Mouse (Mus musculus) embryonic facial prominence, embryonic 10.5 days (tissue): ENCODE measurements around the gene Riok1. TPM values are rescaled to one million over a fixed set of nuclear protein-coding genes. Genes with fewer than 3 reads are reported as not detected.

Experiments
- DNase-seq: peaks from one replicate; pipeline ENCODE4 v3.0.0-alpha.2; 2017; ENCODE audit warnings: low spot score
- H3K27ac ChIP-seq: fragments of 300-500 bp; sonication (generic); replicated peaks from 2 replicates; pipeline ENCODE4 v1.5.1; 2016; ENCODE audit warnings: mild to moderate bottlenecking
- H3K27me3 ChIP-seq: fragments of 300-500 bp; sonication (generic); replicated peaks from 2 replicates; pipeline ENCODE4 v1.6.1; 2016; ENCODE audit warnings: low read depth, mild to moderate bottlenecking; ENCODE audit not compliant: poor library complexity, severe bottlenecking
- H3K36me3 ChIP-seq: fragments of 300-500 bp; sonication (generic); replicated peaks from 2 replicates; pipeline ENCODE4 v1.6.1; 2016; ENCODE audit warnings: mild to moderate bottlenecking, moderate library complexity
- H3K4me1 ChIP-seq: fragments of 300-500 bp; sonication (generic); 2 replicates; pipeline ENCODE4 v1.6.1; 2016
- H3K4me3 ChIP-seq: fragments of 300-500 bp; sonication (generic); 2 replicates; pipeline ENCODE4 v1.5.1; 2016; ENCODE audit warnings: mild to moderate bottlenecking, moderate library complexity
- H3K9me3 ChIP-seq: fragments of 300-500 bp; sonication (generic); 2 replicates; pipeline ENCODE4 v1.6.1; 2016; ENCODE audit warnings: mild to moderate bottlenecking
- WGBS: fragments of 180-500 bp; shearing (Covaris S2); methylation state at CpG from one replicate; pipeline ENCODE4 v1.1.7; 2016; 5-methylcytosine and 5-hydroxymethylcytosine counted together
- polyA plus RNA-seq: library from polyadenylated mRNA; unstranded; fragments of >200 nt; fragmentation: Nextera tagmentation; extraction: Ambion mirVana; gene quantifications from 2 replicates; pipeline ENCODE4 v1.2.1, GENCODE M21; 2016

The Riok1 gene
- polyA plus RNA-seq, 1 experiment from 2014 or later: 61.8 TPM

DNA sequence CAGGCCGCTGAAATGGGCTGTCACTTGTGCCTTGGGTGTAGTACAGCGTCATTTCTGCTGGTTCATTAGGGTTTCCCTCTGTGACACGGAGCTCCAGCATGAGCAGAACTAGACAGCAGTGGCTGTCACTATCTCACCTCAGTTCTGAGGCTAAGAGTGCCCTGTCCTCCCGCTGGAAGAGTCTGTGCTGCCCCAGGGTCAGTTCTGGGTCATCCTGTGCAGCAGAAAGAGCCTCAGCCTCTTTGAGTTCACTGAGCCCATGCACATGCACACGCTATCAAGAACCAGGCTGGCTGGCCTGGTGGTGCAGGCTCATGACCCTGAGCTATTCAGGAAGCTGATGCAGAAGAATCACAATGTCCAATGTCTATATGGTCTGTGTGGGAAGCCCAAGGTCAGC, 37.6 kb downstream of the Riok1 start:
- Histone ChIP-seq H3K27ac (no peak overlapping the region), H3K4me3 (no peak overlapping the region), H3K9me3 (no peaks in the 10 kb centered on the region), H3K27me3 (no peaks in the 10 kb centered on the region), H3K4me1 (peaks cover 32% of the 10 kb centered on the region), H3K36me3 (no peaks in the 10 kb centered on the region)
- 55% methylated on average over 5 of the region's 5 CpGs for WGBS
- DNase-seq: no peak

DNA sequence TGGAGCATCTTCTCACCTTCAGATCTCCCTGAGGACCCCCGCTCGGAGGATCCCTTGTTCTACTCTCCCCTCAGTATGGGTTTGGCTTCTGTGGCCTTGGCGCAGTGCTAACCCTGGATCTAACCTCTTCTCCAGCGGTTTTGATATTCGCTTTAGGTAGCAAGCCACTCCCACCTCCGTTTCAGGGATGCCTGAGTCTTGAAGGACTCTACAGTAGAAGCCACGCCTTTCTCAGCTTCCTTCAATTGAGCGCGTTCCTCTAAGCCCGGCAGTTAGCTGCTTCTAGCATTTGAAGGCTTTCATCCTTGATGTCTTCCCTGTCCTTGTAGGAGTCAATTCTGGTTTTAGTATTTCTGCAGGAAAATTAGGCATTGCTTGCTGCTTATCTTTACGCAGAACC, 40.3 kb downstream of the Riok1 start:
- H3K4me1 ChIP-seq: peaks cover 39% of the 10 kb centered on the region
- WGBS: 23% methylated on average over 11 of the region's 11 CpGs
- no peaks in the 10 kb centered on the region for H3K36me3 ChIP-seq
- DNase-seq: no peak
- H3K4me3 ChIP-seq: no peak overlapping the region
- H3K27ac ChIP-seq: no peak overlapping the region
- no peaks in the 10 kb centered on the region for H3K9me3 ChIP-seq
- H3K27me3 ChIP-seq: no peaks in the 10 kb centered on the region

DNA sequence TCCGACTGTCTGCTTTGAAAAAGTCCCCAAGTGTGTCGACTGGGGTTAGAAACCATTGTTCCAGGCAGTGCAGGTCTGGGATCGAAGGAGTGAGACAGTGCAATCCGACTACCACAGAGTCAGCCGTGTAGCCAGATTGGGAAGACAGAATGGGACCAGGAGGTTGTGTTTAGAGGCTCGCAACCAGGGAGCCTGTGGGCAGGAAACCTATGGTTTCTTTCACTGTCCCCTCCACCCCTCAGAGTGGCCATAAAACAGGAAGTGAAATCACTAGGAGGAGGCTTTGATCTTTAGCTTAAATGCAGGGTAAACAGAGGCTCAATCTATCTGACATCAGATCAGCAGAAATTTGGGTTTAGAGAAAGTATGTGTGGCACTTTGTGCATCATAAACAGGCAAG, 42.0 kb downstream of the Riok1 start:
- H3K9me3 ChIP-seq: no peaks in the 10 kb centered on the region
- DNase-seq: no peak
- H3K4me1 ChIP-seq: peaks cover 48% of the 10 kb centered on the region
- H3K27me3 ChIP-seq: no peaks in the 10 kb centered on the region
- H3K4me3 ChIP-seq: no peak overlapping the region
- H3K27ac ChIP-seq: no peak overlapping the region
- H3K36me3 ChIP-seq: no peaks in the 10 kb centered on the region
- 41% methylated on average over 6 of the region's 6 CpGs for WGBS

DNA sequence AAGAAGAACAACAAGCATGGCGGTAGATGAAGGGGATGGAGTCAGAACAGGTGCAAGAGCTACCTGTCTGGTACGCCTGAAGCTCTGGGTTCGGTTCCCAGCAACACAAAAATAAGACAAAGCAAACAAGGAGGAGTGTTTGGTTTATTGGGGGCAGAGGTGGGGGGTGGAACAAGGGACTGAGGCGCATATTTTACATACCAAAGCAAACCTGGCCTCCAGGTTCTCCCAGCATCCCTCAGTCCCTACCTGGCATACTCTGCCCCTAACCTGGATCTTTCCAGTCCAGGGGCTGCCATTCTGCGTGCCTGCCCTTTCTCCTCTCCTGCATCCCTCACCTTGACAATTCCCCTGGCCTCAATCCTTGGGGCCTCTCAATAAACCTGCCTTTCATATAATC, 42.6 kb downstream of the Riok1 start:
- 72% methylated on average over 5 of the region's 5 CpGs for WGBS
- Histone ChIP-seq H3K27ac (no peak overlapping the region), H3K36me3 (no peaks in the 10 kb centered on the region)

GRCm38 (mm10) chr13:38080014-38080413, 43.2 kb downstream of the Riok1 start:
- no peaks in the 10 kb centered on the region for H3K27me3 ChIP-seq
- 46% methylated on average over 9 of the region's 9 CpGs for WGBS
- no peak for DNase-seq

More for the DNA sequence above, 42.6 kb downstream of the Riok1 start:
- no peak for DNase-seq
- H3K4me1 ChIP-seq: peaks cover 42% of the 10 kb centered on the region
- no peaks in the 10 kb centered on the region for H3K9me3 ChIP-seq
- no peak overlapping the region for H3K4me3 ChIP-seq
- H3K27me3 ChIP-seq: no peaks in the 10 kb centered on the region

GRCm38 (mm10) chr13:38080725-38081124, 43.9 kb downstream of the Riok1 start:
- Histone ChIP-seq H3K27me3 (no peaks in the 10 kb centered on the region), H3K4me1 (peaks cover 37% of the 10 kb centered on the region), H3K36me3 (no peaks in the 10 kb centered on the region), H3K4me3 (no peak overlapping the region), H3K27ac (no peak overlapping the region; the same call in 1 of the 2 replicates), H3K9me3 (no peaks in the 10 kb centered on the region)
- no peak for DNase-seq
- 83% methylated on average over 14 of the region's 14 CpGs for WGBS

More at GRCm38 (mm10) chr13:38080014-38080413, 43.2 kb downstream of the Riok1 start:
- Histone ChIP-seq H3K36me3 (no peaks in the 10 kb centered on the region), H3K4me3 (no peak overlapping the region), H3K4me1 (peaks cover 37% of the 10 kb centered on the region), H3K27ac (no peak overlapping the region), H3K9me3 (no peaks in the 10 kb centered on the region)

DNA sequence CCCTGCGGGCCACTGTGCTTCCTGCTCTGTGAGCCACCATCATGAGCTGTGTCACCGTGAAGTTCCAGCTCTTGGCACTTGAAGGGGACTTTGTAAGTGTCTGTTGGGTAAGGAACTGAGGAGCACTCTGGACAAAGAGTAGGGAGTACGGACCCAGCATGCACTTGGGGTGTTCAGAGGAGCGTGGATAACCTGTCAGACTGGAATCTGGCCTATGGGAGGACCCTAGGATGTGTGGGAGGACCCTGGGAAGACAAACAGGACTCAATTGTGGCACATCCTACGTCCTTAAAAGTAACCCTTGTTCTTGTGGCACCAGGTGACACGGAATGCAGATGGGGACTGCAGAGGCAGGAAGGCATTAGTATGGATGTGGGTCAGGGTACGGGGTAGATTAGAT, 44.4 kb downstream of the Riok1 start:
- no peak for DNase-seq
- WGBS: 81% methylated on average over 7 of the region's 7 CpGs
- Histone ChIP-seq H3K4me3 (no peak overlapping the region), H3K27ac (no peak overlapping the region; the same call in 1 of the 2 replicates), H3K36me3 (no peaks in the 10 kb centered on the region), H3K4me1 (peaks cover 37% of the 10 kb centered on the region), H3K9me3 (no peaks in the 10 kb centered on the region), H3K27me3 (no peaks in the 10 kb centered on the region)

GRCm38 (mm10) chr13:38086711-38087110, 49.9 kb downstream of the Riok1 start:
- Histone ChIP-seq H3K36me3 (no peaks in the 10 kb centered on the region), H3K27ac (no peak overlapping the region), H3K4me3 (no peak overlapping the region), H3K4me1 (peaks cover 14% of the 10 kb centered on the region), H3K9me3 (no peaks in the 10 kb centered on the region), H3K27me3 (no peaks in the 10 kb centered on the region)
- WGBS: 59% methylated on average over 3 of the region's 3 CpGs
- no peak for DNase-seq

DNA sequence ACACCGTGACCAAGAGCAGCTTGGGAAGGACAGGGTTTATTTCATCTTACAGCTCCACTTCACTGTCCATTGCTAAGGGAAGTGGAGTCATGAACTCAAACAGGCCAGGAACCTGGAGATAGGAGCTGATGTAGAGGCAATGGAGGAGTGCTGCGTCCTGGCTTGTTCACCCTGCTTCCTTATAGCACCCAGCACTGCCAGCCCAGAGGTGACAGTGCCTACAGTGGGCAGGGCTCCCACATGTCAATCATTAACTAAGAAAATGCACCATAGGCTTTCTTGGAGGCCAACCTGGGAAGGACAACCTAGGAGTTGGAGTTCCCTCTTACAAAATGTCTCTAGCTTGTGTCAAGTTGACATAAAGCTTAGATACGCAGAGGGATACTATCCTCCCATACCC, 51.2 kb downstream of the Riok1 start:
- WGBS: 84% methylated on average over 3 of the region's 3 CpGs
- Histone ChIP-seq H3K27ac (no peak overlapping the region), H3K4me3 (no peak overlapping the region), H3K9me3 (no peaks in the 10 kb centered on the region), H3K4me1 (peaks cover 10% of the 10 kb centered on the region), H3K36me3 (no peaks in the 10 kb centered on the region), H3K27me3 (no peaks in the 10 kb centered on the region)
- no peak for DNase-seq

GRCm38 (mm10) chr13:38089449-38089848, 52.7 kb downstream of the Riok1 start:
- H3K27ac ChIP-seq: no peak overlapping the region
- no peaks in the 10 kb centered on the region for H3K27me3 ChIP-seq
- H3K36me3 ChIP-seq: no peaks in the 10 kb centered on the region
- 92% methylated on average over 6 of the region's 6 CpGs for WGBS
- no peaks in the 10 kb centered on the region for H3K9me3 ChIP-seq
- H3K4me1 ChIP-seq: peaks cover 4% of the 10 kb centered on the region; the same call in 1 of the 2 replicates
- no peak for DNase-seq
- no peak overlapping the region for H3K4me3 ChIP-seq

GRCm38 (mm10) chr13:38089871-38090270, 53.1 kb downstream of the Riok1 start:
- Histone ChIP-seq H3K4me3 (no peak overlapping the region), H3K9me3 (no peaks in the 10 kb centered on the region), H3K36me3 (no peaks in the 10 kb centered on the region), H3K4me1 (peaks cover 4% of the 10 kb centered on the region; the same call in 1 of the 2 replicates), H3K27ac (no peak overlapping the region), H3K27me3 (no peaks in the 10 kb centered on the region)
- DNase-seq: no peak
- 65% methylated on average over 4 of the region's 4 CpGs for WGBS

- 68% methylated on average over 4 of the region's 4 CpGs for WGBS
Observed at GRCm38 (mm10) chr13:38096207-38096606, 59.4 kb downstream of the Riok1 start.

DNA sequence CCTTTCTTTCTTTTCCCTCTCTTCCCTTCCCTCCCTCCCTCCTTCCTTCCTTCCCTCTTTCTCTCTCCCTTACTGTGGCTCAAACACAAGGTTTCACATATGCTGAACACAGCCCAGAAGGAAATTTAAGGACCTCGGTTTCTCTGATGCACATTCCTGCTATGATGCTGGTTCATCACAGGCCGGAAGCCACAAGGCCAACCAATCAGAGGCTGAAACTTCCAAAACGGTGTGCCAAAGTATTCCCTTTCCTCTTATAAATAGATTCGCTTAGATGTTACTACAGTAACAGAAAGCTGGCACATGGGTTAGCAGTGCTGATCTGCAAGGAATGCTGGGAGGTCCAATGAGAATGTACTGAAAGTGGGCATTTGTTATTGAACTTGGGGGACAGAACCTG, 66.6 kb downstream of the Riok1 start:
- WGBS: 83% methylated on average over 4 of the region's 4 CpGs
- H3K27me3 ChIP-seq: no peaks in the 10 kb centered on the region
- H3K4me1 ChIP-seq: no peaks in the 10 kb centered on the region
- DNase-seq: no peak
- no peak overlapping the region for H3K27ac ChIP-seq
- H3K9me3 ChIP-seq: no peaks in the 10 kb centered on the region
- H3K36me3 ChIP-seq: no peaks in the 10 kb centered on the region
- no peak overlapping the region for H3K4me3 ChIP-seq

More at GRCm38 (mm10) chr13:38096207-38096606, 59.4 kb downstream of the Riok1 start:
- Histone ChIP-seq H3K27me3 (no peaks in the 10 kb centered on the region), H3K27ac (no peak overlapping the region), H3K4me1 (peaks cover 4% of the 10 kb centered on the region; the same call in 1 of the 2 replicates), H3K36me3 (no peaks in the 10 kb centered on the region), H3K9me3 (no peaks in the 10 kb centered on the region), H3K4me3 (no peak overlapping the region)
- no peak for DNase-seq

DNA sequence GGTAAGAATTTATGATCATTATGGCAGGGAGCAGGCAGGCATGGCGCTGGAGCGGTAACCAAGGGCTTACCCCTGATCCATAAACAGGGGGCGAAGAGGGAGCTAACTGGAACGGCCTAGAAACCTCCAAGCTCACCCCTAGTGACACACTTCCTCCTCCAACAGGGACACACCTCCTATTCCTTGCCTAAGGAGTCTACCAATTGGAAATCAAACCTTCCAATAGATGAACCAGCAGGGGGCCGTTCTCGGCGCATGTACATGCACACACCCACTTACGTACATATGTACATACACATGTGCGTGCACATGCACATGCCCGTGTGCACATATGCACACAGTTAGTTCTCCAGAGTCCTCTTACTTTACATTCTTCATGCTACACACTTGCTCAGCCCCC, 67.7 kb downstream of the Riok1 start:
- H3K4me1 ChIP-seq: no peaks in the 10 kb centered on the region
- H3K36me3 ChIP-seq: no peaks in the 10 kb centered on the region
- no peak for DNase-seq
- no peaks in the 10 kb centered on the region for H3K27me3 ChIP-seq
- WGBS: 92% methylated on average over 10 of the region's 10 CpGs
- H3K4me3 ChIP-seq: no peak overlapping the region
- no peak overlapping the region for H3K27ac ChIP-seq
- no peaks in the 10 kb centered on the region for H3K9me3 ChIP-seq
